Mouse (Mus musculus): Measurements from ENCODE around the gene Gabpa.

Gabpa gene

GRCm38 (mm10) chr16:84864656-84865055 is 29.9 kb downstream of the Gabpa start:
- DNase-seq (ENCODE audit: low spot score), result no peak

- DNase-seq (ENCODE audit: low spot score), result no peak
Measured at GRCm38 (mm10) chr16:84873805-84874204, 39.1 kb downstream of the Gabpa start.

- DNase-seq (ENCODE audit: low spot score), result no peak
Measured at GRCm38 (mm10) chr16:84875012-84875717, 40.4 kb downstream of the Gabpa start.

- no peak for DNase-seq (ENCODE audit: low spot score)
Measured at GRCm38 (mm10) chr16:84875718-84876035, 41.0 kb downstream of the Gabpa start.

GRCm38 (mm10) chr16:84876082-84876481 is 41.4 kb downstream of the Gabpa start:
- no peak for DNase-seq (ENCODE audit: low spot score)

- DNase-seq (ENCODE audit: low spot score), result peak; percentile 40
Measured at GRCm38 (mm10) chr16:84879146-84879545, 44.4 kb downstream of the Gabpa start.

GRCm38 (mm10) chr16:84881168-84881567 is 46.4 kb downstream of the Gabpa start:
- no peak for DNase-seq (ENCODE audit: low spot score)

GRCm38 (mm10) chr16:84881754-84882321 is 47.1 kb downstream of the Gabpa start:
- DNase-seq (ENCODE audit: low spot score), result no peak

- DNase-seq (ENCODE audit: low spot score), result no peak
Measured at GRCm38 (mm10) chr16:84884572-84884971, 49.8 kb downstream of the Gabpa start.

- DNase-seq (ENCODE audit: low spot score), result no peak
Measured at GRCm38 (mm10) chr16:84902995-84903394, 68.3 kb downstream of the Gabpa start.

- DNase-seq (ENCODE audit: low spot score), result no peak
Measured at GRCm38 (mm10) chr16:84911477-84912165, 76.9 kb downstream of the Gabpa start.
